Mouse (Mus musculus): Measurements from ENCODE around the gene Sp8.

Gene Sp8

DNA sequence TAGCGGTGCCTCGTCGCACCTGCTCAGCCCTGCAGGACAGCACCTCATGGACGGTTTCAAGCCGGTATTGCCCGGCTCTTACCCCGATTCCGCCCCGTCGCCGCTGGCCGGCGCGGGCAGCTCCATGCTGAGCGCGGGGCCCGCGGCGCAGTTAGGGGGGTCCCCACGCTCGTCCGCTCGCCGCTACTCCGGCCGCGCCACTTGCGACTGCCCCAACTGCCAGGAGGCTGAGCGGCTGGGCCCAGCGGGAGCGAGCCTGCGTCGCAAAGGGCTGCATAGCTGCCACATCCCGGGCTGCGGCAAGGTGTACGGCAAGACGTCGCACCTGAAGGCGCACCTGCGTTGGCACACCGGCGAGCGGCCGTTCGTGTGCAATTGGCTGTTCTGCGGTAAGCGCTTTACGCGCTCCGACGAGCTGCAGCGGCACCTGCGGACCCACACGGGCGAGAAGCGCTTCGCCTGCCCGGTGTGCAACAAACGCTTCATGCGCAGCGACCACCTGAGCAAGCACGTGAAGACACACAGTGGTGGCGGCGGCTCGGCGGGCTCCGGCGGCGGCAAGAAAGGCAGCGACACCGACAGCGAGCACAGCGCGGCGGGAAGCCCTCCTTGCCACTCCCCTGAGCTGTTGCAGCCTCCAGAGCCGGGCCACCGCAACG is 3.2 kb downstream of the Sp8 start:
- no peak for DNase-seq

DNA sequence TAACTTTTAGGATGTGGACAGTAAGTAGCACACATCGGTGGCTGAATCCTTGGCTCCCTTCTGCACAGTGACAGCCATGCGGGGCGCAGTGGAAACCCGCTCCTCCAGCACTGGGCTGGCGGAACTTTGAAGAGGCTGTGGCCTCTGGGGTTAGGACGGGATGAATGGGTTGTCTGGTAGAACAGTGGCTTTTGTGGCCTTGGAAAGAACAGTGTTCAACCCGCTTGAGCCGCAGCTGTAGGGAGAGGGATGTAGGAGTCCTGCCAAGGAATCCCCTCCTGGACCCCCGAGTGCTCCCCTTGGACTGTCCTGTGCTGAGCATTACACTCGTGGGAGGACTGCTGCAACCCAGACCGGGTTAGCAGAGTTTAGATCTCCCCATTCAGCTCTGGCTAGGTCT is 3.9 kb downstream of the Sp8 start:
- no peak for DNase-seq

DNA sequence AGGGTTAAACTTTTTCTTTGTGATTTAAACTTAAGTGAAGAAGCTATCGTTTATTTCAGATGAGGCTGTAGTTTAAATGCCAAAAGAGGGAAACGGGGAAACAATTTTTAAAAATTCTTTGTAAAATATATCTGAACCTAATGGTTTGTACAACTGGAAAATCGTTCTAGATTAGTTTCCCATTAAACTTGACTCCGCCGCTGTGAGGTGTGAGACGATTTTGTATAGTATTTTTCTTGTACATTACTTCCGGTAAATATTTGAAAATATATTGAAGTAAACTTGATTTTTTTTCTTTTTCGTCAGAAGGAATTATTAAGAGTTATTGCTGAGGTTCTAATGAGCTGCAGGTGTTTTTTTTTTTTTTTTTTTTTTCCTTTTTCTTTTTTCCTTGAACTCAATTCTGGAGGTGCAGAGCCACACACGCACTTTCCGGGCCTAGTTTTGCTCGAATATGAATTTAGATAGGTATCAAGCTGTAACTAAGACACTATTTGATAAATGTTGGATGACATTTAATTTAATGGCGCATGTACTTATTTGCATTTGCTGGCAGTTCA is 4.8 kb downstream of the Sp8 start:
- no peak for DNase-seq

DNA sequence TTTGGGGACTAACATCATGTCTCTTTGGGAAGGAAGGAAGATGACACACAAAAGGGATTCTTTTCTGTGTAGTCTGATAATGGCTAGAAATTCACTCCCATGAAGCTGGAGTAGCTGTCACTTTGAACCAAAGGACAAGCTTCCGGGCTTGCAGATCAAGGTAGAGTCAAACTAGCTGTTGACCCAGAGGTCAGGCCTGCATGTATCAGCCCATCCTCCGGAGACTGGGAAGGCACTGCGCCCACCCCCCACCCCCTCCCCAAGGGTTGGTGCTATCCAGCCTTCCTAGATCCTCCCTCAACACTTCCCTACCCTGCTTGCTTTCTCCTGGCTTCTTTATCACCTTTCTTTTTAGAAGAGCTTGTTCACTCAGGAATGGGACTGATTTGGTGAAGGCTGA is 7.2 kb downstream of the Sp8 start:
- no peak for DNase-seq

GRCm38 (mm10) chr12:118854401-118854800 is 8.3 kb downstream of the Sp8 start:
- no peak for DNase-seq

- DNase-seq, result peak; percentile 54
These were observed 8.8 kb downstream of the Sp8 start for GRCm38 (mm10) chr12:118854831-118855453.

- no peak for DNase-seq
These were observed 10.0 kb downstream of the Sp8 start for GRCm38 (mm10) chr12:118856151-118856550.

DNA sequence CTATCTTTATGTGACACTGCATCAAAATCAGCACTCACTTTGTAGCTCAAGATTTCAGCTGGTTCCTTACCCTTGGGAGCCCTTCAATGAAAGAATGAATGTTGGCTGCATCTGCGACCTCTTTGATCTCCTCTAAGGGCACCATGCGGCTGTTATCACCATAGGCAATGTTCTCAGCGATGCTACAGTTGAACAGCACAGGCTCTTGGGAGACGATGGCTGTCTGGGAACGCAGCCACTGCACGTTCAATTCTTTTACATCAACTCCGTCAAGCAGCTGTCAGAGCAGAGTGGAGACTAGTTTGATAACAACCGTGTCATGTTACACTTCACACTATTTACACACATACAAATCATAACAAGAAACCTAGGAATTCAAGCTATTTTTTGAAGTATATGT is 26.5 kb downstream of the Sp8 start:
- no peak for DNase-seq

DNA sequence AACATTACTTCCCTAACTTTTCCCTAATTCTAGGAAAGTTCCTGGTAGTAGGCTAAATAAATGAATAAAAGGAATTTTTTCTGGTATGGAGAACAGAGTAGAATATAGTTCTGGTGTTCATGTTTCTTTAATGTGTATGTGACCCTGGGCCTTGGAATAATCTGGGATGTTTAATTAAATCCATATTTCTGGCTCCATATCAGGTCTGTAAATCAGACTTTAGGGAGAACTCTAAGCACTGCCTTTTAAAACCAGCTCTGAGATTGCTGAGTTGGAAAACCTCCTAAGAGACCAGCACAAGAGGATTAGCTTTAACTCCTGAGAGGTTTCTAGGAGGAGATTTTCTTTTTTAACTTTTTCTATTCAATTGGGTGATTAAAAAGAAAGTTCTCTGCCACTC is 36.7 kb downstream of the Sp8 start:
- DNase-seq, result no peak

DNA sequence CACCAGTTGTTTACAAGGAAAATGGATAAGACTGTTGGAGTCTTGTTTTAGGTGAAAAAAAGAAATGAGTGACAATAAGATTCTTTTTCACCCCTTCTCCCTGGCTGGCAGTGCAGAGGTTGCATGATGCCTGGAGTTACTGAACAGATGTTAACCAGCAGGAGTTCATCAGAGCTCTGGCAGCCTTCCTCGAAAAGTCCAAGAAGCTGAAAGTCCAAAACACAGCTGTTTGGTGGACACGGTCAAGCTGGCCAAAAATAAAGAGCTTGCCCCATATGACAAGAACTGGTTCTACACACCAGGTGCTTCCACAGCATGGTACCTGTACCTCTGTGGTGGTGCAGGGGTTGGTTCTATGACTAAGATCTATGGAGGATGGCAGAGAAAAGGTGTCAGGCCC is 41.8 kb downstream of the Sp8 start:
- DNase-seq, result no peak
